Mouse (Mus musculus): ENCODE measurements around the gene Cd207. TPM values are rescaled to one million over a fixed set of nuclear protein-coding genes. Genes with fewer than 3 reads are reported as not detected.

Gene Cd207
- polyA plus RNA-seq, 1 experiment from 2014 or later = not detected

DNA sequence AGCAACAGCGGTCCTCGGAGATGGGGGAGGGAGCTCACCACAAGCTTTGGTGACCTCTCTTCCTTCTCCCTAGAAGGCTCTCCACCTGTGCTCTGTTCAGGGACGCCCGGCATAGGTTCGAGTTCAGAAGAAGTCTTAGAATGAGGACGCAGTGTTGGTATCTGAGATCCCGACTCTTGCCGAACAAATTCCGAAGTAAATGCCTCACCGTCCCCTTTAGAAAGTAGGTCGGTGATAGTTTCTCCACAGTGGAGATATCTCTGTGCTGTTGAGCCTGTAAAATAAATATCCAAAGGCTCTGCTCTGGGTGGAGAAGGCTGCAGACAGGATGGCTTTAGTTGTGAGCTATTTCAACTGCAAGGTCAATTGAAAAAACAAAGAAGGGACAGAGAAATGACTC lies 23.3 kb upstream of the Cd207 start:
- H3K4me3 ChIP-seq (replicated peaks; ENCODE audit: low read length) = no peak overlapping the region
- no peaks in the 10 kb centered on the region for H3K4me1 ChIP-seq (replicated peaks; ENCODE audit: control insufficient read depth, insufficient read depth, low read length)
- H3K27ac ChIP-seq = no peak overlapping the region
- H3K27me3 ChIP-seq (ENCODE audit: control insufficient read depth, insufficient read depth, low read length) = peaks cover 93% of the 10 kb centered on the region
- no peaks in the 10 kb centered on the region for H3K36me3 ChIP-seq (replicated peaks; ENCODE audit: control insufficient read depth, insufficient read depth)
- ATAC-seq (ENCODE audit: low FRiP score) (no peak), DNase-seq (ENCODE audit: low spot score) (no peak)
- H3K9ac ChIP-seq = no peak overlapping the region
- H3K4me2 ChIP-seq (replicated peaks) = no peak overlapping the region
- WGBS = 1% methylated on average over 11 of the region's 11 CpGs
- H3K9me3 ChIP-seq (ENCODE audit: control insufficient read depth, low read length) = no peaks in the 10 kb centered on the region

GRCm38 (mm10) chr6:83699971-83700370 lies 22.3 kb upstream of the Cd207 start:
- WGBS = 4% methylated on average over 5 of the region's 5 CpGs
- ATAC-seq (ENCODE audit: low FRiP score) (no peak), DNase-seq (ENCODE audit: low spot score) (no peak)
- Histone ChIP-seq H3K4me2 (replicated peaks) (no peak overlapping the region), H3K4me3 (replicated peaks; ENCODE audit: low read length) (no peak overlapping the region), H3K9me3 (ENCODE audit: control insufficient read depth, low read length) (no peaks in the 10 kb centered on the region), H3K36me3 (replicated peaks; ENCODE audit: control insufficient read depth, insufficient read depth) (no peaks in the 10 kb centered on the region), H3K27me3 (ENCODE audit: control insufficient read depth, insufficient read depth, low read length) (peaks cover 93% of the 10 kb centered on the region), H3K9ac (no peak overlapping the region), H3K4me1 (replicated peaks; ENCODE audit: control insufficient read depth, insufficient read depth, low read length) (no peaks in the 10 kb centered on the region), H3K27ac (no peak overlapping the region)

DNA sequence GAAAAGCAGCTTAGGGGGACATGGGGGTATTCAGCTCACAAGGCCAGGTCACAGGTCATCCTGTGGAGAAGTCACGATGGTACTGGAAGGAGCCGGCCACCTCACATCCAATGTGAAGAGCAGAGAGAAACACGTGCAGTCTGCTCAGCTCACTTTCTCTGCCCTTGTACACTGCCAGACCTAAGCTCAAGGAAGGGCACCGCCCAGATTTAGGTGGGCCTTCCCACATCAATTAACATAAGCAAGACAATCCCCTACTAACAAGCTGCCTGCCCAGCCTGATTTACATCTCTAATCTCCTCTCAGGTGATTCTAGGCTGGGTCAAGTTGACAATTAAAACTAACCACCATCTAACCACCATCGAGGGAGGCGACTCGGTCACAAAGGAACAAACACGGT lies 20.3 kb upstream of the Cd207 start:
- no peaks in the 10 kb centered on the region for H3K4me1 ChIP-seq (replicated peaks; ENCODE audit: control insufficient read depth, insufficient read depth, low read length)
- no peak overlapping the region for H3K4me3 ChIP-seq (replicated peaks; ENCODE audit: low read length)
- H3K4me2 ChIP-seq (replicated peaks) = no peak overlapping the region
- WGBS = 4% methylated on average over 8 of the region's 8 CpGs
- no peaks in the 10 kb centered on the region for H3K9me3 ChIP-seq (ENCODE audit: control insufficient read depth, low read length)
- no peak for DNase-seq (ENCODE audit: low spot score)
- no peaks in the 10 kb centered on the region for H3K36me3 ChIP-seq (replicated peaks; ENCODE audit: control insufficient read depth, insufficient read depth)
- H3K27me3 ChIP-seq (ENCODE audit: control insufficient read depth, insufficient read depth, low read length) = peaks cover 93% of the 10 kb centered on the region
- no peak overlapping the region for H3K27ac ChIP-seq
- no peak overlapping the region for H3K9ac ChIP-seq
- no peak for ATAC-seq (ENCODE audit: low FRiP score)

DNA sequence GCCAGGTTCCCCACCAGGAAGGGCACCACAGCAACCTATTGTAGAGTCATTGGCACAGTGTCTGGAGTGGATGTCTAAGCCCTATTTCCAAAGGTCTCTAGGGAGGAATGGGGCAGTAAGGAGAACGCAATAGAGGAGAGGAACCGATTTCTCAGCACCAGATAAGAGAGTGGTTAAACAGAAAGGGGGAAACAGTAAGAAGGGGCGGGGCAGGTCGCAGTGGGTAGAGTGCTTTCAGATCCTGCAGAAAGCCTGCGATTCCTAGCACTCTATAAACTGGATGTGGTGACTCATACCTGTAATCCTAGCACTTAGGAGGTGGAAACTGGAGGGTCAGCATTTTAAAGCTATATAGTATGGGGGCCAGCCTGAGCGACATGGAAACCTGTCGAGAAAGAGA lies 19.0 kb upstream of the Cd207 start:
- H3K4me2 ChIP-seq (replicated peaks) = no peak overlapping the region
- H3K4me1 ChIP-seq (replicated peaks; ENCODE audit: control insufficient read depth, insufficient read depth, low read length) = no peaks in the 10 kb centered on the region
- H3K27ac ChIP-seq = no peak overlapping the region
- H3K27me3 ChIP-seq (ENCODE audit: control insufficient read depth, insufficient read depth, low read length) = peaks cover 98% of the 10 kb centered on the region
- no peaks in the 10 kb centered on the region for H3K9me3 ChIP-seq (ENCODE audit: control insufficient read depth, low read length)
- H3K36me3 ChIP-seq (replicated peaks; ENCODE audit: control insufficient read depth, insufficient read depth) = no peaks in the 10 kb centered on the region
- WGBS = 0% methylated on average over 7 of the region's 7 CpGs
- no peak overlapping the region for H3K9ac ChIP-seq
- H3K4me3 ChIP-seq (replicated peaks; ENCODE audit: low read length) = no peak overlapping the region
- DNase-seq (ENCODE audit: low spot score) (no peak), ATAC-seq (ENCODE audit: low FRiP score) (no peak)

- Histone ChIP-seq H3K4me2 (replicated peaks) (no peak overlapping the region), H3K27ac (no peak overlapping the region), H3K4me3 (replicated peaks; ENCODE audit: low read length) (no peak overlapping the region), H3K9me3 (ENCODE audit: control insufficient read depth, low read length) (no peaks in the 10 kb centered on the region), H3K9ac (no peak overlapping the region), H3K36me3 (replicated peaks; ENCODE audit: control insufficient read depth, insufficient read depth) (no peaks in the 10 kb centered on the region), H3K4me1 (replicated peaks; ENCODE audit: control insufficient read depth, insufficient read depth, low read length) (no peaks in the 10 kb centered on the region), H3K27me3 (ENCODE audit: control insufficient read depth, insufficient read depth, low read length) (peaks cover 99% of the 10 kb centered on the region)
- ATAC-seq (ENCODE audit: low FRiP score) = no peak
- DNase-seq (ENCODE audit: low spot score) = no peak
- WGBS = 5% methylated on average over 3 of the region's 3 CpGs
Measured at GRCm38 (mm10) chr6:83695731-83696130, 18.1 kb upstream of the Cd207 start.

- Histone ChIP-seq H3K27me3 (ENCODE audit: control insufficient read depth, insufficient read depth, low read length) (peaks cover 96% of the 10 kb centered on the region), H3K4me3 (replicated peaks; ENCODE audit: low read length) (no peak overlapping the region), H3K9me3 (ENCODE audit: control insufficient read depth, low read length) (no peaks in the 10 kb centered on the region), H3K4me2 (replicated peaks) (no peak overlapping the region), H3K27ac (no peak overlapping the region), H3K36me3 (replicated peaks; ENCODE audit: control insufficient read depth, insufficient read depth) (no peaks in the 10 kb centered on the region), H3K4me1 (replicated peaks; ENCODE audit: control insufficient read depth, insufficient read depth, low read length) (no peaks in the 10 kb centered on the region), H3K9ac (no peak overlapping the region)
- 0% methylated on average over 9 of the region's 9 CpGs for WGBS
- DNase-seq (ENCODE audit: low spot score) (peak; percentile 85), ATAC-seq (ENCODE audit: low FRiP score) (no peak)
Measured at GRCm38 (mm10) chr6:83693835-83694234, 16.2 kb upstream of the Cd207 start.

- DNase-seq (ENCODE audit: low spot score) (no peak), ATAC-seq (ENCODE audit: low FRiP score) (no peak)
- H3K4me2 ChIP-seq (replicated peaks) = no peak overlapping the region
- peaks cover 87% of the 10 kb centered on the region for H3K27me3 ChIP-seq (ENCODE audit: control insufficient read depth, insufficient read depth, low read length)
- WGBS = 3% methylated on average over 12 of the region's 12 CpGs
- no peaks in the 10 kb centered on the region for H3K9me3 ChIP-seq (ENCODE audit: control insufficient read depth, low read length)
- H3K4me1 ChIP-seq (replicated peaks; ENCODE audit: control insufficient read depth, insufficient read depth, low read length) = no peaks in the 10 kb centered on the region
- no peaks in the 10 kb centered on the region for H3K36me3 ChIP-seq (replicated peaks; ENCODE audit: control insufficient read depth, insufficient read depth)
- H3K27ac ChIP-seq = no peak overlapping the region
- H3K4me3 ChIP-seq (replicated peaks; ENCODE audit: low read length) = no peak overlapping the region
- no peak overlapping the region for H3K9ac ChIP-seq
Measured at GRCm38 (mm10) chr6:83692962-83693361, 15.3 kb upstream of the Cd207 start.

DNA sequence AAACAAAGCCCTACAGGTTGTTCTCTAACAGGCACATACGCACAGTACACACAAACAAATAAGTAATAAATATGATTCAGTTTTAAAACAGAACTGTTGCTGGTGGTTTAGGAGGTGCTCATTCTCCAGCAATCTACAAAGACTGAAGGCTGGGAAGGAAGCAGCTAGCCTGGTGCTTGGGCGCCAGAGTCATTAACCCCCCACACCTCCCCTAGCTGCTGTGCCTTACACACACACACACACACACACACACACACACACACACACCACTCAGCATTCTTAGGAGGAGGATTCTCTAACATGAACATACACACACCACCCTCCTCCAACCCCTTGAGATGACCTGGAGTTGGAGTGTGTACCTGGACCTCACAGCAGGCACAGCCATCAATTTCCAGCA lies 13.3 kb upstream of the Cd207 start:
- no peaks in the 10 kb centered on the region for H3K9me3 ChIP-seq (ENCODE audit: control insufficient read depth, low read length)
- no peaks in the 10 kb centered on the region for H3K4me1 ChIP-seq (replicated peaks; ENCODE audit: control insufficient read depth, insufficient read depth, low read length)
- WGBS = 73% methylated on average over 2 of the region's 2 CpGs
- H3K4me3 ChIP-seq (replicated peaks; ENCODE audit: low read length) = no peak overlapping the region
- no peak for DNase-seq (ENCODE audit: low spot score)
- H3K4me2 ChIP-seq (replicated peaks) = no peak overlapping the region
- H3K9ac ChIP-seq = no peak overlapping the region
- H3K27me3 ChIP-seq (ENCODE audit: control insufficient read depth, insufficient read depth, low read length) = peaks cover 67% of the 10 kb centered on the region
- ATAC-seq (ENCODE audit: low FRiP score) = no peak
- no peak overlapping the region for H3K27ac ChIP-seq
- H3K36me3 ChIP-seq (replicated peaks; ENCODE audit: control insufficient read depth, insufficient read depth) = no peaks in the 10 kb centered on the region

GRCm38 (mm10) chr6:83690277-83690676 lies 12.6 kb upstream of the Cd207 start:
- Histone ChIP-seq H3K4me3 (replicated peaks; ENCODE audit: low read length) (no peak overlapping the region), H3K9me3 (ENCODE audit: control insufficient read depth, low read length) (no peaks in the 10 kb centered on the region), H3K4me1 (replicated peaks; ENCODE audit: control insufficient read depth, insufficient read depth, low read length) (no peaks in the 10 kb centered on the region), H3K4me2 (replicated peaks) (no peak overlapping the region), H3K27me3 (ENCODE audit: control insufficient read depth, insufficient read depth, low read length) (peaks cover 61% of the 10 kb centered on the region), H3K9ac (no peak overlapping the region), H3K27ac (no peak overlapping the region), H3K36me3 (replicated peaks; ENCODE audit: control insufficient read depth, insufficient read depth) (no peaks in the 10 kb centered on the region)
- WGBS = 27% methylated on average over 4 of the region's 5 CpGs
- DNase-seq (ENCODE audit: low spot score) (peak; percentile 60), ATAC-seq (ENCODE audit: low FRiP score) (no peak)

GRCm38 (mm10) chr6:83689374-83689773 lies 11.7 kb upstream of the Cd207 start:
- Histone ChIP-seq H3K4me1 (replicated peaks; ENCODE audit: control insufficient read depth, insufficient read depth, low read length) (no peaks in the 10 kb centered on the region), H3K4me2 (replicated peaks) (no peak overlapping the region), H3K9me3 (ENCODE audit: control insufficient read depth, low read length) (no peaks in the 10 kb centered on the region), H3K27me3 (ENCODE audit: control insufficient read depth, insufficient read depth, low read length) (peaks cover 52% of the 10 kb centered on the region), H3K27ac (no peak overlapping the region), H3K4me3 (replicated peaks; ENCODE audit: low read length) (no peak overlapping the region), H3K36me3 (replicated peaks; ENCODE audit: control insufficient read depth, insufficient read depth) (no peaks in the 10 kb centered on the region), H3K9ac (no peak overlapping the region)
- WGBS = 88% methylated on average over 4 of the region's 4 CpGs
- ATAC-seq (ENCODE audit: low FRiP score) = no peak
- DNase-seq (ENCODE audit: low spot score) = no peak

Measured in hindbrain, embryonic 14.5 days (tissue).